Mouse (Mus musculus) layer of hippocampus, adult 9-10 months (tissue): ENCODE measurements around the gene Gm45062.

ENCODE experiments used
- DNase-seq: peaks from one replicate; pipeline ENCODE4 v3.0.0; 2022; ENCODE audit warnings: low spot score

Gm45062 gene

DNA sequence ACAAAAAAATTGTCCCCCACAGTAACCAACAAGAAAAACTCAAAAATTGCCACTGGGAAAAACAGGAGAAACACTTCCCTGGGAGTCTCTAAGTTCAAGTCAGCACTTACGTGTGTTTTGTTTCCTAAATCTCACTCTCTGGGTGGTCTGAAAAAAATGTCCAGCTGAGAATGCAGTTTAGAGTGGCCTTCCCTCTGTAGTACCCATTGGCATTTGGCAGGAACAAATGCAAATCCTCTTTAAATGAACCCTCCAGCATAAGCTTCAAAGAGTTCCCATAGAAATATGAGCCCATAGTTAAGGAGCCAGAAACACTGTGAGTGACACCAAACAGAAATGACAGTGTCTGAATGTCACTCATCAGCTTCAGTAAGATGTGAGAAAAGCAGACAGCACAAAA lies 219.9 kb downstream of the Gm45062 start:
- no peak for DNase-seq

DNA sequence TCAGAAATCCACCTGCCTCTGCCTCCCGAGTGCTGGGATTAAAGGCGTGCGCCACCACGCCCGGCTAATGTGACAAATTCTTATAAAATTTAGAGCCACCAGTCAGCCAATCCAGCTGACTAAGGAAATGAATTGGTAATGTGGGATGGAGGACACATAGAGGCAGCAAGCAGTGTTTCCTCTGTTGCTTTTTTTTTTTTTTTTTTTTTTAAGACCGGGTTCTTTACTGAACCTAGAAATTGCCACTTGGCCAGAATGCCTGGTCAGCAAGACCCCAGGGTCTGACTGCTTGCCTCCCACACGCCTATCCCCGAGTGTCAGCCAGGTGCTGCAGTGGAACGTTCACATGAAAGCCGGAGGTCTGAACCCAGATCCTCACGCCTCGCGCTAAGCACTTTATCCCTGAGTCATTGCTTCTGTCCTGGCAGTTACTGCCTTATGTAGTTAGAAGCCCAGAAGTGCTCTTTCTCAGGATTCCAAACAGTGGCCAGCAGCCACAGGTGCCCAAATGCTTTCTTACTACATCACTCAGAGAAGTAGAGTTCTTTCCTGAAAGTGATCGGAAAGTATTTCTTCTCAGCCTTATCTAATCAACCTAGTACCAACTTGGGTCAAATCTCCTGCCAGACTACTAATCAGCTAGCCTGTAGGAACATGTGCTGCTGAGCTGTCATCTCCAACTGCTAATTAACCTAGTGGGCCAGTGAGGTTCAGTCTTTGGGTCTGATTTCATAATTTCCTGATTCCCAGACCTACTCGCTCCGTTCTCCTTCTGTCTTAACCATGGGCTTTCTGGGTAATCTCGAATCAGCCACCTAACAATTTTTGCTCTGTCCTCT lies 225.4 kb downstream of the Gm45062 start:
- DNase-seq = no peak

- DNase-seq = no peak
Measured at GRCm38 (mm10) chr6:8485414-8486175, 226.3 kb downstream of the Gm45062 start.

DNA sequence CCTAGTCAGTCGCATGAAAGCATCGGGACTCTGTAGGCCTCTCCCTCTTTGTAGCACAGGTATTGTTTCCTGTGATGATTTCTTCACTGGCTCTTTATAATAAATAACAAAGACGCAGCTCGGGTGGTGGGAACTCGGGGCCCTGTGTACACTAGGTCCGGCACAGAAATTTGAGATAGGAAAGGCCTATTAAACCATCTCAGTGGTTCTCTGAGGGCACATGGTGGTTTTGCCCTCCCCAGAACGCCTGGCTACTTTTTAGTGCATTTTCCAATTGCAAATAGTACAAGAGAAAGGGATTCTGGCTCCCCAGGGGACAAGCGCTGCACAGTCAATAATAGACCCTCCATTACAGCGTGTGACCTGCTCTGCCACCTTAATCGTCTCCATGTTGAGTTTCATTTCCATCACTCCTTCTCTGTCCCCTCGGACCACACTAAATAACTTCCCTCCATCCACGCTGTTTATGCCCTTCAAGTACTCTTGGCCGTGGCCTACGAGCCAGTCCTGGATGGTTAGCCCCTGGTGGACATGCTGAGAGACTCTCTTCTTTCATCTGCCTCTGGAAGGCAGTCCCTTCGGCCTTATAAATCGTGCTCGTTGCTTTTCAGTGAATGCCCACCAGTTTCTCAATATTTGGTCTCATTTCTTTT lies 227.3 kb downstream of the Gm45062 start:
- DNase-seq = no peak

DNA sequence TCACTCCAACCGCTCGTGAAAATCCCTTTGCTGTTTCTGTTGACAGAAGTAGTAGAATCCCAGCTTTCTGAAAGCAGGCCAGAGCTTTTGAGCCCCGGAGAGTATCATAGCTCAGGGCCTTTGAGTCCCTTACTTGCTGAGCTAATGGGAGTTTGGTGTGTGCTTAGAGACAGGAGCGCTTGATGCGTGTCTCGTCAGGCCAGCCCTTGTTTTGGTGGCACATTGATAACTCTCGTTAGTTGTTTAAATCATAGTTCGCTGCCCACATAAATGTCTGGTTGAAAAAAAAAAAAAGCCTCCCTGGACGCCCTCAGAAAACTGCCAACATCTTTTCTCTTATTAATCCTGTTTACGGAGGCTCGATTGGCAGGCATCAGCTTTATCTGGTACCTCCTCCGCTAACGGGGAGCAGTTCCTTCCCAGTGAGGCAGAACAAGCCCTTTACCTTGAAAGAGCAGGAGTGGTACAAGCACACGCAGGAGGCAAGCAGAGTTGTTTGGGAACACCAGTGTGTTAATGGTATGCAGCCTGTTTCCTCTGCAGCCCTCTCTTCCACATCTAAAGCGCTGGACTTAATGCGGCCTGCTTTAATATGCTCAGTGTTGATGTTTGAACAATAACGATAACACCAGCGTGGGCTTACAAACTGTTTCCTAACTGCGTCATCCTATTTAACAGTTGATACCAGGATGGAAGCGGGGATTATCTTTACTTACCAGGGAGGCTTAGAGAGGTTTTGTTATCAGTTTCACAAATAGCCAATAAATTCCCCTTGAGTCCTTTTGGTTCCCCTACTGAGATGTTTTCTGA lies 228.0 kb downstream of the Gm45062 start:
- no peak for DNase-seq

- DNase-seq = no peak
Measured at GRCm38 (mm10) chr6:8488249-8488648, 229.0 kb downstream of the Gm45062 start.

DNA sequence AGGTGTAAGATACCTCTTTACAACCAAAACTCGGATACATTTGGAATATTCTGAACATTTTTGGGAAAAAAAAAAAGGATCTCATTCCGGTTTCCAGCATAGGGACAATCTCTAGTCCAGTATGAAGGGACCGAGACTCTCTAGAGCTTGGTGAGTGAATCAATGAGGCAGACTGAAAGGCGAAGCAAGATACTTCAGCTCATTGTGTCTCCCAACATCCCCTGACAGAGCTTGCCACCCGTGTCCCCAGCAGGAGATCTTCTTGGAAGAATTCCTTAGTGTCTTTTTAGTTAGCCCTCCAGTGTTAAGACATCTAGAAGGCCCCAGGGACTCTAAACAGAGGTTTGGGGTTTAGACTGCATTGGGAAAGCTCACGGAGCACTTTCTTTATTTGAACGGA lies 230.0 kb downstream of the Gm45062 start:
- DNase-seq = no peak

DNA sequence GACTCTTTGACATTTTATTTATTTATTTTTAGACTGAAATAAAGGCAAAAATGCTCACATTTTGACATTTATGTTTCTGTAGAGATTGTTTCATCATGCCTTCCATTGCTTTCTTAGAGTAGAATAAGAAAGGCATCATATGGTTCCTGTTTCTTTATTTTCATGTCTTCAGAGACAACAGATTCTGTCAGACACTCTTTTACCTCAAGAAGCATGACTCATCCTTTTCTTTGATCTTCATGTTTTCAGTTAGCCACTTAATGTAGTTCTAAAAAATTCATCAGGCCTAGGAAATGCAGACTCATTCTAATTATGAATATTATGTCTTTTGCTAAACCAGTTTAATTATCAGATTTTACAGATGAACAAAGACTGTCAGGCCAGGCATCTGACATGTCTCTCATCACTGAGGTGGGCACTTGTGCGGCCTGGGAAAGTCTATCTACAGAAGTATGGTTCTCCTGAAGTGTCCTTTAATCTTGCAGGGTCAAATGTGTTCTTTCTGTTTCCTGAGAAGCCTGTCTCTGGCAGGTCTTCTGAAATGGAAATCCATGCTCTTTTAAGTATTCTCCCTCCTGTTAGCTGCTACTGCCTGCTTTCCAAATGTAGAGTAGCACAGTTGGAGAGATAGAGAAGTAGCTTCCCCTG lies 230.8 kb downstream of the Gm45062 start:
- DNase-seq = no peak

DNA sequence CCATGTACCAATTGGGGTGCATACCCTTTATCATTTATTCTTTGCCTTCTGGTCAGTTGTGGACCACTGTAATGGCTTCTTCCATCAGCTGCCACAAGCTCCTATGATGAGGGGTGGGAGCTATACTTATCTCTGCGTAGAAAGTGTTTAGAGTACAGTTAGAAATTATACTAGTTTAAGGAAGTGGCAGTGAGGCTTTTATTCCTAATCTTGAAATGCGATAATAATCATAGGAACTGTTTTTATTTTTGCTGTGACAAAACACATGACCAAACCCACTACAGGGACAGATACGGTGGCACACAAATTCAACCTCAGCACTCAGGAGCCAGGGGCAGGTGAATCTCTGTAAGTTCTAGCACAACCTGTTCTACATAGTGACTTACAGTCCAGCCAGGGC lies 233.0 kb downstream of the Gm45062 start:
- no peak for DNase-seq

DNA sequence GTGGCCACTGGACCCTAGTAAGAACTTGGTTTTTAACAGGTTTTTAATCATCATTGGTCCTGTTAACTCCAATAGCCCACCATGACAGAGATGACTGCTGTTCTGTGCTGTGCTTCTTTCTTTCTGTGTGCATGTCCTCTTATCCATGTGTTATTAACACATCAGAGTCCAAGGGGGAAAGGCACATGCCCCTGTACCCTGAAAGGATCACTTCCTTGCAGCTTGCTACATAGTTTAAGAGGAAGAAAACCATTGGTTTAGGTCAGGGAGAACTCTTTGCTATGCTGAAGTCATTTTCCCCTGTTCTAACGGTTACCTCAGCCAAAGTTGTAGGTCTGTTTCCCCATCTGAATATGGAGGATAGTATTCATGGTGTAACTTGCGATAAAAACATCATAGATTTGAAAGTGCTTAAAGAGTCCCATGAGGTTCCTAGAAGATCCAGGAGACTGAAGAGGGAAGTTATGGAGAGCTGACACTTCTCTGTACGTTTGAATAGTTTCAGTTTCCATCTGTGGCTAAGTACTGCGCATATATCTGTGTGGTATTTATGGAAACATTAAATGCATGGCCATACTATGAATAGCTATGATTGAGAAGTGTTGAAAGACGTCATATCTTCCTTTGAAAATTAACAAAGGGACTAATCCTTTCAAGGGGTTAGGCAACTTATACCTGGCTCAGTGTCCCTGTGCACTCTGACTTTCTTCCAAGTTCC lies 236.0 kb downstream of the Gm45062 start:
- no peak for DNase-seq

DNA sequence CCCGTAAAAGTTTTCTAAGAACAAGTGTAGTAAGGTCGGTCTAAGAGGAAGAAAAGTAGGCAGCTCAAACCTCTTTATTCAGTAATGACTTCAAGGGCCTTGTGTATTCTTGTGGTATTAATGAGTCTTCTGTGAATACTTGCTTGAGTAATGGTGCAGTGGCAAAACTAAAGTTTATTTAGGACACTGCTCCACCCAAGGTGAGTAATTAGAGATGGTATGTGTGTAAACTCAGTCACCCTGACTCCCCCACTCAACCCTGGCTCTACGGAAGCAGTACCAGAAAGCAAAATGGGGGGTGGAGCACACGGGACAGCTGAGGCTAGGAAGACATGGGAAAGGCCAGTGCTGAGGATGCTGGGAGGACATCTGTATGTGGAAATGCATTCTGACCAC lies 236.6 kb downstream of the Gm45062 start:
- no peak for DNase-seq

DNA sequence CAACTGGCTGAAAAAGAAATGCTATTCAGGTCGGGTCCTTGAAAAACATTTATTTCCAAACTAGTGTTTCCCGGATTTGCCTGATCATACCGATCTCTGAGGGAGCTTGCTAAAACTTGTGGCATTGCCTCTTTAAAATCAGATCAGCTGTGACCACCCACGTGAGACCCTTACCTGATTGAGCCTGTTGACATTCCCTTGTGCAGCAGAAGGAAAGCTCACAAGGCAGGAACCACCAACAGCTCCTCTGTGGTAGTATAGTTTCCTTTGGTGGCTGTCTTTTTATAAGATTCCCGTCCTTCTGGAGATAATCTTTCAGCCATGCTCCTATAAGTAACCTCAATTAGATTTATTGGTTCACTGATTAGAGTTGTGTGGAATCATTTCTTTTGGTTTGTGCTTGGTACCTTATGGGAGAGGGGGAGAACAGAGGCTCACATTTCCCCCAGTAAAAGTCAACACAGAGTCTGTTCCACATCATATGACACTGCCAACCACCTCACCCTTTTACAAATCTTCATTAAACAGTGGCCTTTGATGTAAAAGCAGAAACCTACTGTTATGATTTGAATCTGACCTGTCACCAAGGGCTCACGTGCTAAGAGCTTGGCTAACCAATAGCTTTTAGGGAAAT lies 238.1 kb downstream of the Gm45062 start:
- no peak for DNase-seq

DNA sequence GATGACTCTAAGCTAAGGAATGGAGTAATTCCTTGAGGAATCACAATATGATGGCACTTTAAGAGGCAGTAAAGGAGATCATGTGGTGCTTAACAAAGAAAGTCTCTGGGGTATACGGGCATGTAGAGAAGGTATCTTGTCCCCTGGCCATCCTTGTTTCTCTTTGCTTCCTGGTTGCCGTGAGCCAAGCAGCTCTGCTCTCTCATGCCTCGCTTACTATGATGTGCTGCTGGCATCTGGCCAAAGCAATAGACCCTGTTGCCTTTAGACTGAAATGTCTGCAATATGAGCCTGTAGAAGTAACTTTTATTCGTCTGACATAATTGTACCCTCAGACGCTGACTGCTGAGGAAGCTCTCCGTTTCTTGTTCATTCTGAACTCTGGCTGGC lies 238.6 kb downstream of the Gm45062 start:
- DNase-seq = no peak

DNA sequence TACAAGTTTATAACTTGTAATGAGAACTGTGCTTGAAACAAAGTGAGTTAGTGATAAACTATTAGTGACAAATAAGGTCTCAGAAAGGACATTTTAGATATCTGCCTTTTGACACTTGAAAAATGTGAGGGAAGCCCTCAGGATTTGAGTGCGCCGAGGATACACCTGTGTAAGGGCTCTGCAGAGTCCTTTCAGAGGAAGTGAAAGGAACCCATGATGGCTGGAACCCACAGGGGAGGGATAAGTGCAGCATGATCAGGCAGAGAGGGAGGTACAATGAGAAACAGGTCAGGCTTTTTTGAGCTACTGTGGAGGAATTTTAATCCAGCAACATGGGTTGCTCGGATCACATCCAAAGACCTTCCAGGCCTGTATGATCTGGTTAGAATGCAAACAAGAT lies 239.7 kb downstream of the Gm45062 start:
- DNase-seq = no peak

DNA sequence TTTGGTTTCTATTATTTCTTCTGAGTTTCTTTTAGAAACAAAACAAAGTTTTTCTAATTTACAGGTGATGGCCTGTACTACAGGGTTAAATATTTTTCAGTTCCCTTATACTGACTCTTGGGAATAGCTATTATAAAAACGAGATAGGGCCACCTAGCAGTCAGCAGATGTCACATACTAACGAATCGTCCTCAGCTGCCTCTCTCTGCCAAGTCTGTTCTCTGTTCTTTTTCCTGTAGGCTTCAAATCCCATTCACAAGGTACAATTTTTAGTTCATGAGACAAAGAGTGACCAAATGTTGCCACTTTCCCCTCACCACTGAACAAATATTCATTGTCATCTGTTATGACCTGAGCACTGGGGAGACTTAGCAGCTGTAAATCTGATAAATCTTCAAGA lies 244.7 kb downstream of the Gm45062 start:
- DNase-seq = no peak

- no peak for DNase-seq
Measured at GRCm38 (mm10) chr6:8504521-8505228, 245.4 kb downstream of the Gm45062 start.

DNA sequence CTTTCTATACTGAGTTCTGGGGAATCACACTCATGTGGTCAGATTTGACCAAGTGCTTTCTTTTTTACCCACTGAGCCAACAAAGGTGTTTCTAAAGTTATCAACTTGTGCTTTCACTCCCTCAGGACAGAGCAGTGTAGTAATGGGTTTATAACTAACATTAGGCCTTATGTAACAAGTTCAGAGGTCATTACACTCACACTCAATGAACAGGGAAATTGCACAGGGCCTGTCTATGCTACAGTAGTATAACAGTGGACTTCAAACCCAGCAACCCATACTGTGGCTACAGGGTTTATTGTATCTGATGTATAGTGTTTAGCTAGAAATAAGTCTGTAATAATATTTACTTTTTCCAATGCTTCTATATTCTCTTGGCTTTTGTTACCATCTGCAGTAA lies 247.4 kb downstream of the Gm45062 start:
- DNase-seq = no peak

DNA sequence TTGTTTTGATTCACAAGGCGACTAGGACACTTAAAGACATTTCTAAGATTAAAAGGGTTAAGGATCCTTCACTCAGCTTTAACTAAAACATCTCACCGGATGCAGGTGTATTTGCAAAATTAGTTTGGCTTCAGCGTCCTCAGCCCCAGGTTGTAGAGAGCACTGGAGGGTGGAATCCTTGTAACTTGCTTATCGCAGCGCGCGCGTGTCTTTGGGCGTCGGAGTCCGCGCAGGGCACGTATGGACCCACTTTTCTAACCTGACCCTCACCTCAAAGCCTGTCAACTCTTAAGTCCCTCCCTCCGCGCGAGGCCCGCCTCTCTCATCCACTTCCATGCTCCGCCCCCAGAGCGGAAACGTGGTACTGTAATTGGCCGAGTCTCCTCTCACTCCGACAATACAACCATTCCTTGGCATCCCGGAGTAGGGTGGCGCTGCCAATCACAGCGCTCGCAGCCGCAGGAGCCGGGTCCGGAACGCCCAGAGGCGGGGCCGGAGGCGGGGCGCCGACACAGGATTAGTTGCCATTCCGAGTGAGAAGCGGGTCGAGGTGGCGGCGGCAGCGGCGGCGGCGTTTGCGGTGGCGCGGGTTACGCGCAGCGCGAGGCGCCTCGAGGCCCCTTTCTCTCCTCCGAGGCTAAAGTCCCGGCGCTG lies 249.8 kb downstream of the Gm45062 start:
- DNase-seq = peak; percentile 99

- DNase-seq = no peak
Measured at GRCm38 (mm10) chr6:8509551-8509950, 250.3 kb downstream of the Gm45062 start, which contains the start of gene Glcci1. TSS of gene Glcci1 (plus strand) at chr6:8509600.
